Mouse (Mus musculus) liver, adult 2 months (tissue): ENCODE results near the gene Aebp2. TPM values are rescaled to one million over a fixed set of nuclear protein-coding genes. Genes with fewer than 3 reads are reported as not detected.
A peak's percentile ranks its signal among the peaks of the same experiment; 100 is the strongest.
"Not testable (repeated sequence)": the region's sequence is repeated elsewhere in the genome, so short reads cannot be mapped to it uniquely, and the experiment has no call there.

Source experiments
- DNase-seq: peaks from one replicate; pipeline ENCODE4 v3.0.0-alpha.2; 2011; ENCODE audit warnings: low read depth, low spot score; ENCODE audit errors: extremely low read depth
- H3K27ac ChIP-seq: fragments of 200-500 bp; replicated peaks from 2 replicates; pipeline ENCODE4 v1.5.1; 2012; ENCODE audit warnings: low read depth, mild to moderate bottlenecking, control low read depth, inconsistent platforms, low read length; ENCODE audit not compliant: insufficient read depth
- H3K27me3 ChIP-seq: fragments of 200-500 bp; 2 replicates; pipeline ENCODE4 v1.6.1; 2012; ENCODE audit warnings: mild to moderate bottlenecking, moderate library complexity, low read length, inconsistent platforms; ENCODE audit not compliant: control insufficient read depth, insufficient read depth
- H3K36me3 ChIP-seq: fragments of 200-500 bp; 2 replicates; pipeline ENCODE4 v1.6.1; 2012; ENCODE audit warnings: low read length, inconsistent platforms; ENCODE audit not compliant: control insufficient read depth, insufficient read depth
- H3K4me1 ChIP-seq: fragments of 200-500 bp; 2 replicates; pipeline ENCODE4 v1.6.1; 2011; ENCODE audit warnings: low read length; ENCODE audit not compliant: control insufficient read depth, insufficient read depth
- H3K4me3 ChIP-seq: fragments of 200-500 bp; 2 replicates; pipeline ENCODE4 v1.5.1; 2011; ENCODE audit warnings: low read depth, mild to moderate bottlenecking, control low read depth, low read length, moderate library complexity; ENCODE audit not compliant: insufficient read depth
- H3K79me2 ChIP-seq: fragments of 200-500 bp; 2 replicates; pipeline ENCODE4 v1.6.1; 2012; ENCODE audit warnings: inconsistent platforms, mild to moderate bottlenecking, low read length, moderate library complexity; ENCODE audit not compliant: control insufficient read depth, insufficient read depth
- H3K9ac ChIP-seq: fragments of 200-500 bp; 2 replicates; pipeline ENCODE4 v1.6.1; 2012; ENCODE audit warnings: low read depth, mild to moderate bottlenecking, control low read depth, inconsistent platforms, low read length
- CTCF ChIP-seq: fragments of 200-500 bp; IDR thresholded peaks from 2 replicates; pipeline ENCODE4 v1.5.1; 2011; ENCODE audit warnings: low read depth, low read length, control low read depth
- POLR2A ChIP-seq: fragments of 200-500 bp; IDR thresholded peaks from 2 replicates; pipeline ENCODE4 v1.6.1; 2011; ENCODE audit warnings: low read length, control low read depth; ENCODE audit not compliant: insufficient read depth; ENCODE audit errors: extremely low read depth
- WGBS: fragments of 180-500 bp; shearing (Covaris S2); methylation state at CpG from one replicate; pipeline ENCODE4 v1.1.7; 2018; 5-methylcytosine and 5-hydroxymethylcytosine counted together
- polyA plus RNA-seq: library from polyadenylated mRNA; depleted of rRNA; stranded (reverse); fragments of >200 nt; gene quantifications from 2 replicates; pipeline ENCODE4 v1.2.3, GENCODE M21; 2012
- total RNA-seq: library from RNA; depleted of rRNA; stranded (reverse); fragments of >200 nt; gene quantifications from 2 replicates; pipeline ENCODE4 v1.2.3, GENCODE M21; 2014

Gene Aebp2
- total and polyA plus RNA-seq, 2 experiments, result 10.0 to 13.5 TPM

GRCm38 (mm10) chr6:140597381-140598329, 24.8 kb upstream of the Aebp2 start:
- no peak for TF ChIP-seq POLR2A
- no peak for TF ChIP-seq CTCF
- H3K4me3 ChIP-seq, result no peak overlapping the region
- no peak overlapping the region for H3K9ac ChIP-seq
- H3K79me2 ChIP-seq, result no peaks in the 10 kb centered on the region
- H3K36me3 ChIP-seq, result peaks cover 7% of the 10 kb centered on the region
- H3K27me3 ChIP-seq, result no peaks in the 10 kb centered on the region
- 95% methylated on average over 15 of the region's 15 CpGs for WGBS
- no peak for DNase-seq
- peaks cover 8% of the 10 kb centered on the region for H3K4me1 ChIP-seq
- no peak overlapping the region for H3K27ac ChIP-seq

GRCm38 (mm10) chr6:140598516-140598915, 23.9 kb upstream of the Aebp2 start:
- no peak for DNase-seq
- H3K27ac ChIP-seq, result no peak overlapping the region
- 88% methylated on average over 9 of the region's 9 CpGs for WGBS
- H3K36me3 ChIP-seq, result peaks cover 7% of the 10 kb centered on the region
- peaks cover 4% of the 10 kb centered on the region for H3K4me1 ChIP-seq
- no peaks in the 10 kb centered on the region for H3K27me3 ChIP-seq
- H3K79me2 ChIP-seq, result no peaks in the 10 kb centered on the region
- H3K9ac ChIP-seq, result no peak overlapping the region
- TF ChIP-seq CTCF (no peak), POLR2A (no peak)
- H3K4me3 ChIP-seq, result no peak overlapping the region

- Histone ChIP-seq H3K27me3 (no peaks in the 10 kb centered on the region), H3K79me2 (no peaks in the 10 kb centered on the region), H3K4me1 (no peaks in the 10 kb centered on the region), H3K27ac (no peak overlapping the region), H3K9ac (no peak overlapping the region), H3K36me3 (peaks cover 7% of the 10 kb centered on the region), H3K4me3 (no peak overlapping the region)
- no peak for TF ChIP-seq POLR2A
- TF ChIP-seq CTCF, result no peak
- WGBS, result 96% methylated on average over 5 of the region's 5 CpGs
- no peak for DNase-seq
These were observed 23.1 kb upstream of the Aebp2 start for GRCm38 (mm10) chr6:140599337-140599736.

- not testable (repeated sequence) for H3K4me1 ChIP-seq, H3K27me3 ChIP-seq, H3K9ac ChIP-seq, H3K27ac ChIP-seq, H3K4me3 ChIP-seq, H3K79me2 ChIP-seq, H3K36me3 ChIP-seq
- peak; percentile 35 for DNase-seq
- WGBS, result 89% methylated on average over 8 of the region's 8 CpGs
These were observed 21.8 kb upstream of the Aebp2 start for GRCm38 (mm10) chr6:140600671-140601070.

- Histone ChIP-seq H3K4me1 (no peaks in the 10 kb centered on the region), H3K79me2 (no peaks in the 10 kb centered on the region), H3K4me3 (no peak overlapping the region), H3K27ac (no peak overlapping the region), H3K27me3 (no peaks in the 10 kb centered on the region), H3K9ac (no peak overlapping the region), H3K36me3 (peaks cover 5% of the 10 kb centered on the region)
- no peak for TF ChIP-seq POLR2A
- TF ChIP-seq CTCF, result no peak
- peak; percentile 40 for DNase-seq
- 55% methylated on average over 4 of the region's 4 CpGs for WGBS
These were observed 21.3 kb upstream of the Aebp2 start for GRCm38 (mm10) chr6:140601175-140601574.

GRCm38 (mm10) chr6:140603228-140603944, 19.1 kb upstream of the Aebp2 start:
- Histone ChIP-seq H3K36me3 (no peaks in the 10 kb centered on the region), H3K4me1 (no peaks in the 10 kb centered on the region), H3K4me3 (no peak overlapping the region), H3K27me3 (no peaks in the 10 kb centered on the region), H3K9ac (no peak overlapping the region), H3K27ac (no peak overlapping the region), H3K79me2 (no peaks in the 10 kb centered on the region)
- WGBS, result 61% methylated on average over 8 of the region's 8 CpGs
- DNase-seq, result no peak
- TF ChIP-seq POLR2A, result no peak
- no peak for TF ChIP-seq CTCF

GRCm38 (mm10) chr6:140605173-140605572, 17.3 kb upstream of the Aebp2 start:
- 93% methylated on average over 5 of the region's 5 CpGs for WGBS

More at GRCm38 (mm10) chr6:140605173-140605572, 17.3 kb upstream of the Aebp2 start:
- H3K27ac ChIP-seq, H3K36me3 ChIP-seq, H3K79me2 ChIP-seq, H3K9ac ChIP-seq, H3K4me1 ChIP-seq, H3K4me3 ChIP-seq, DNase-seq, H3K27me3 ChIP-seq: not testable (repeated sequence)
